Mouse (Mus musculus): ENCODE data around the gene Nt5dc1. TPM values are rescaled to one million over a fixed set of nuclear protein-coding genes. Genes with fewer than 3 reads are reported as not detected.
A peak's percentile ranks its signal among the peaks of the same experiment; 100 is the strongest.

Gene Nt5dc1
- polyA plus RNA-seq, 1 experiment from 2014 or later = 8.9 TPM

DNA sequence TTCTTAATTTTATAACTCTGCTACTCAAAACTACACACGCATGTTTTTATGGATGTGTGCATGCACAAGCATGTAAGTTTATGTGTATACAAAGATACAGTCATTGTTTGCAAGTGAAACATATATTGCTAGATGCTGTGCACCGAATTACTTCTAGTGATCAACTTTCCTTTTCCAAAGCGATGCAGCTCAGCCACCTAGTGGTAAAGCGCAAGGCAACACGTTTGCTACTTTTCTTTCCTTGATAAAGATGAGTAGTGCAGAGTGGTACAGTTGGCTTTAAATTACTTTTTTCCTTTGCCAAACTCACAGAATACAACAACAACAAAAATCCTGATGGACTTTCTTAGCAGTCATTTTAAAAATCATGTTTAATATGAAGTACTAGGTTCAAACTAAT is 50.2 kb downstream of the Nt5dc1 start:
- H3K4me3 ChIP-seq (replicated peaks) = no peak overlapping the region
- H3K27me3 ChIP-seq = no peaks in the 10 kb centered on the region
- no peak overlapping the region for H3K9ac ChIP-seq (replicated peaks)
- no peaks in the 10 kb centered on the region for H3K36me3 ChIP-seq
- H3K4me1 ChIP-seq (replicated peaks) = no peaks in the 10 kb centered on the region
- no peak overlapping the region for H3K27ac ChIP-seq
- no peaks in the 10 kb centered on the region for H3K9me3 ChIP-seq
- no peak overlapping the region for H3K4me2 ChIP-seq
- ATAC-seq (ENCODE audit: insufficient number of reproducible peaks, insufficient read depth, low FRiP score, low TSS enrichment, low read depth) = no peak
- WGBS = 75% methylated on average over 5 of the region's 5 CpGs

DNA sequence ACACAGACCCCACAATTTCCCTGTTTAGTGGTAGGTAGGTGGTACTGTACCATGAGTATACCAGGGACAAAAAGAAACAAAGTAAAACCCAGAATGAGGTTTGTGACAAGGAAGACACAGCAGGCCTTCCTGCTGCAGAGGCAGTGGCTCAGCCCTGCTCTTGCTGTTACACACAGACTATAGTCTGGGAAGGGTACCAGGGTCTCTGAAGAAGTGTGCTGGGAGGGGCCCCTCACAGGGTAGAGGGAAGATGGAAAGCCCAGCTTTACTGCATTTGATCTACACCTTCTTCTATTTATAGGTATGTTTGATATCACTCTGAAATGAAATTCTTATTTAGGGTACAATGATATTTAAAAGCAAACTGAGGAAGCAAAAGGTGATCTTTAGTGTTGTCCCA is 54.6 kb downstream of the Nt5dc1 start:
- H3K27ac ChIP-seq = no peak overlapping the region
- no peaks in the 10 kb centered on the region for H3K36me3 ChIP-seq
- H3K9me3 ChIP-seq = no peaks in the 10 kb centered on the region
- no peak for ATAC-seq (ENCODE audit: insufficient number of reproducible peaks, insufficient read depth, low FRiP score, low TSS enrichment, low read depth)
- no peak overlapping the region for H3K4me3 ChIP-seq (replicated peaks)
- no peaks in the 10 kb centered on the region for H3K27me3 ChIP-seq
- H3K4me2 ChIP-seq = no peak overlapping the region
- H3K4me1 ChIP-seq (replicated peaks) = no peaks in the 10 kb centered on the region
- no peak overlapping the region for H3K9ac ChIP-seq (replicated peaks)

DNA sequence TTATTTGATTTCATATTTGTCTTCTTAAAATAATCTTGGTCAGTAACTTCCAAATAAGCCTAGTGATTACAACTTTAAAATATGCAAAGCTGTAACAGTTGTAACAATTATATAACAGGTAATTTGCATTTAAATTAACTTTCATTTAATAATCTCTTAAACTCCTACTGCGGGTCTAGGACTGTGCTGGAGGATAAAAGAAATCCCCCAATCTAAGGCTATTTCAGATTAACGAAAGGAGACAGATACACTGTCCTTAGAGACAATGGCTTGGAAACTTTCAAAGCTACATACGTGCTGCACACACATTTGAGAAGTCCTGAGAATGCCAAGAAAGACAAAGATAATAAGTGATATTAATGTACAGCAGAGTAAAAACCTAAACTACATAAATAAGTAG is 60.1 kb downstream of the Nt5dc1 start:
- H3K27me3 ChIP-seq = no peaks in the 10 kb centered on the region
- H3K9ac ChIP-seq (replicated peaks) = no peak overlapping the region
- H3K9me3 ChIP-seq = no peaks in the 10 kb centered on the region
- no peak for ATAC-seq (ENCODE audit: insufficient number of reproducible peaks, insufficient read depth, low FRiP score, low TSS enrichment, low read depth)
- no peak overlapping the region for H3K4me3 ChIP-seq (replicated peaks)
- no peaks in the 10 kb centered on the region for H3K36me3 ChIP-seq
- no peaks in the 10 kb centered on the region for H3K4me1 ChIP-seq (replicated peaks)
- WGBS = 85% methylated on average over 3 of the region's 3 CpGs
- no peak overlapping the region for H3K27ac ChIP-seq
- no peak overlapping the region for H3K4me2 ChIP-seq

DNA sequence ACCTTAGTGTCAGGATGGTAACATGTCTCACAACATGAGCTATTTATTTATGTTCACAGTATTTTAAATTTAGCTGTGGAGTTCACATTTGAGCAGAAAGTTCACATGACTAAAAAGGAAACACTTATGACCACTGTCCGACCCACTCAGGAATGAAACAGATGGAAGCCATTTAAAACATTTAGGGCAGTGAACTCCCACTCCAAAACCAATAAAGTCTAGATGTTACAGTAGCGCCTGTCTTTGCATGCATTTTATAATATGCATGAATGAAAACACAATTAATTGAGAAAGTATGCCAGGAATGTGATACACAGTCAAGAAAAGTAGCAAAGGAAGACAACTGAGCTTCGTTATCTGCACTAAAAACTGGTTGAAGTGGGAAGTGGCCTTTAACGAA is 66.2 kb downstream of the Nt5dc1 start:
- no peaks in the 10 kb centered on the region for H3K36me3 ChIP-seq
- H3K27ac ChIP-seq = no peak overlapping the region
- no peaks in the 10 kb centered on the region for H3K9me3 ChIP-seq
- H3K27me3 ChIP-seq = no peaks in the 10 kb centered on the region
- H3K4me3 ChIP-seq (replicated peaks) = no peak overlapping the region
- H3K9ac ChIP-seq (replicated peaks) = no peak overlapping the region
- H3K4me2 ChIP-seq = no peak overlapping the region
- no peaks in the 10 kb centered on the region for H3K4me1 ChIP-seq (replicated peaks)
- no peak for ATAC-seq (ENCODE audit: insufficient number of reproducible peaks, insufficient read depth, low FRiP score, low TSS enrichment, low read depth)
- 80% methylated on average over 4 of the region's 4 CpGs for WGBS

DNA sequence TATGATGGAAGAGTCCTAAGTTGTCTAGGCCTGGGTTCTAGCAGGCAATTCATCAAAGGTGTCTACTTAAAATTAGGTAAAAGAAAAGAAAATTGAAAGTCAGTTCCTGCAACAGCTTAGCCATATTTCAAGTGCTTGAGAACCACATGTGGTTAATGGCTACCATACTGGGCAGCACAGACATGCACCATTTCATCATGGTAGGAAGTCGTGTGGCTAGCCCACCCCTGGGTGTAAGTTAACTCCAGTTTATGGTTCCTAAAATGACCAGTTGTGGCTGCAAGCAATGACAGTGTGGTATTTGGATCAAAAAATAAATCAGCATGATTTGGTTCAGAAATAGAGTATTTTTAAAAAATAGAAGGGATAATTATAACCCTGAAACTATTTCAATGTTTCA is 76.5 kb downstream of the Nt5dc1 start:
- Histone ChIP-seq H3K4me3 (replicated peaks) (no peak overlapping the region), H3K36me3 (no peaks in the 10 kb centered on the region), H3K4me1 (replicated peaks) (no peaks in the 10 kb centered on the region), H3K4me2 (no peak overlapping the region), H3K27ac (no peak overlapping the region), H3K9ac (replicated peaks) (no peak overlapping the region), H3K9me3 (no peaks in the 10 kb centered on the region), H3K27me3 (no peaks in the 10 kb centered on the region)
- ATAC-seq (ENCODE audit: insufficient number of reproducible peaks, insufficient read depth, low FRiP score, low TSS enrichment, low read depth) = no peak
- 39% methylated on average over 1 of the region's 1 CpGs for WGBS

- H3K4me1 ChIP-seq (replicated peaks) = no peaks in the 10 kb centered on the region
- H3K27ac ChIP-seq = no peak overlapping the region
- no peaks in the 10 kb centered on the region for H3K9me3 ChIP-seq
- no peak overlapping the region for H3K9ac ChIP-seq (replicated peaks)
- no peak overlapping the region for H3K4me3 ChIP-seq (replicated peaks)
- H3K4me2 ChIP-seq = no peak overlapping the region
- ATAC-seq (ENCODE audit: insufficient number of reproducible peaks, insufficient read depth, low FRiP score, low TSS enrichment, low read depth) = no peak
- 65% methylated on average over 6 of the region's 6 CpGs for WGBS
- no peaks in the 10 kb centered on the region for H3K27me3 ChIP-seq
- H3K36me3 ChIP-seq = no peaks in the 10 kb centered on the region
Observed at GRCm38 (mm10) chr10:34341014-34341413, 77.3 kb downstream of the Nt5dc1 start.

DNA sequence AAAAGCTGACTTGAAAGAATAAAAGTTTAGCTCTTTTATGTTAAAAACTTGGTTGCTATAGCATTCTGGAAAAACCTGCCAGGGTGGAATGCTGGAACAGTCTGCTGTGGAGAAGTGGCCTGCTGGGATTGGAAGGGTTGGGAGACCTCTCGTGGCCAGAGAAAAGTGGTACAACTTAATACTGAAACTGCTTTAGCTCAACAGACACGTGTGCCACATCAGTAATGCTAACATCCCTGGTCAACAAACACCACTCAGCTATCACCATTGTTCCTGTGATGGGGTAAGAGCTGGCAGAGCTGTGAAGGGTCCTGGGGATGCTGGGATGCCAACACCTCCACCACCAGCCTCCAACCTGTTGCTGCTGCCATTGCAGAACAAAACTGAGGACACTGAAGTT is 90.0 kb downstream of the Nt5dc1 start:
- Histone ChIP-seq H3K9ac (replicated peaks) (no peak overlapping the region), H3K4me1 (replicated peaks) (no peaks in the 10 kb centered on the region), H3K27ac (no peak overlapping the region), H3K27me3 (no peaks in the 10 kb centered on the region), H3K4me3 (replicated peaks) (no peak overlapping the region), H3K9me3 (no peaks in the 10 kb centered on the region), H3K36me3 (no peaks in the 10 kb centered on the region), H3K4me2 (no peak overlapping the region)
- peak; percentile 63; the same call in 1 of the 2 replicates for ATAC-seq (ENCODE audit: insufficient number of reproducible peaks, insufficient read depth, low FRiP score, low TSS enrichment, low read depth)
- 2% methylated on average over 2 of the region's 2 CpGs for WGBS

- WGBS = 65% methylated on average over 5 of the region's 5 CpGs
- no peaks in the 10 kb centered on the region for H3K9me3 ChIP-seq
- no peak overlapping the region for H3K27ac ChIP-seq
- ATAC-seq (ENCODE audit: insufficient number of reproducible peaks, insufficient read depth, low FRiP score, low TSS enrichment, low read depth) = no peak
- H3K27me3 ChIP-seq = no peaks in the 10 kb centered on the region
- no peak overlapping the region for H3K9ac ChIP-seq (replicated peaks)
- no peak overlapping the region for H3K4me3 ChIP-seq (replicated peaks)
- 0 out of 2 replicates have a peak, but pooled peaks cover under 1% of the 10 kb centered on the region for H3K36me3 ChIP-seq
- H3K4me2 ChIP-seq = no peak overlapping the region
- no peaks in the 10 kb centered on the region for H3K4me1 ChIP-seq (replicated peaks)
Observed at GRCm38 (mm10) chr10:34327144-34327543, 91.2 kb downstream of the Nt5dc1 start.

GRCm38 (mm10) chr10:34326701-34327100 is 91.7 kb downstream of the Nt5dc1 start:
- no peak for ATAC-seq (ENCODE audit: insufficient number of reproducible peaks, insufficient read depth, low FRiP score, low TSS enrichment, low read depth)
- no peaks in the 10 kb centered on the region for H3K4me1 ChIP-seq (replicated peaks)
- no peak overlapping the region for H3K4me3 ChIP-seq (replicated peaks)
- no peaks in the 10 kb centered on the region for H3K9me3 ChIP-seq
- WGBS = 25% methylated on average over 4 of the region's 4 CpGs
- H3K27ac ChIP-seq = no peak overlapping the region
- H3K36me3 ChIP-seq = 0 out of 2 replicates have a peak, but pooled peaks cover 4% of the 10 kb centered on the region
- H3K9ac ChIP-seq (replicated peaks) = no peak overlapping the region
- no peaks in the 10 kb centered on the region for H3K27me3 ChIP-seq
- no peak overlapping the region for H3K4me2 ChIP-seq

DNA sequence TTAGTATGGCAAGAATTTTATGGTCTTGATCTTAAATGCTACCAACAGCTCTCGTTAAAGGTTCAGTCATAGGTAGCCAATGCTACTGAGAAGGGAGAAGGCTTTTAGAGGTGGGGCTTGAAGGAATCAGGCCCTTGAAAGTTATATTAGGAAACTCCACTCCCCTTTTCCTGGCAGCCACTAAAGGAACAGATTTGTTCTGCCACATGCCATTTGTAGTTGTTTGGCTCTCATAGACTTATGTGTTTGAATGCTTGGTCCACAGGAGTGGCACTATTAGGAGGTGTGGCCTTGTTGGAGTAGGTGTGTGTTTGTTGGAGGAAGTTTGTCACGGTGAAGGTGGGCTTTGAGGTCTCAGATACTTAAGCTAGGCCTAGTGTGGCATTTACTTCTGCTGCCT is 97.5 kb downstream of the Nt5dc1 start:
- peaks cover 9% of the 10 kb centered on the region for H3K4me1 ChIP-seq (replicated peaks)
- H3K36me3 ChIP-seq = peaks cover 4% of the 10 kb centered on the region; the same call in 1 of the 2 replicates
- no peaks in the 10 kb centered on the region for H3K9me3 ChIP-seq
- 70% methylated on average over 2 of the region's 2 CpGs for WGBS
- no peak overlapping the region for H3K4me3 ChIP-seq (replicated peaks)
- no peak for ATAC-seq (ENCODE audit: insufficient number of reproducible peaks, insufficient read depth, low FRiP score, low TSS enrichment, low read depth)
- no peaks in the 10 kb centered on the region for H3K27me3 ChIP-seq
- no peak overlapping the region for H3K9ac ChIP-seq (replicated peaks)
- no peak overlapping the region for H3K4me2 ChIP-seq
- H3K27ac ChIP-seq = no peak overlapping the region

DNA sequence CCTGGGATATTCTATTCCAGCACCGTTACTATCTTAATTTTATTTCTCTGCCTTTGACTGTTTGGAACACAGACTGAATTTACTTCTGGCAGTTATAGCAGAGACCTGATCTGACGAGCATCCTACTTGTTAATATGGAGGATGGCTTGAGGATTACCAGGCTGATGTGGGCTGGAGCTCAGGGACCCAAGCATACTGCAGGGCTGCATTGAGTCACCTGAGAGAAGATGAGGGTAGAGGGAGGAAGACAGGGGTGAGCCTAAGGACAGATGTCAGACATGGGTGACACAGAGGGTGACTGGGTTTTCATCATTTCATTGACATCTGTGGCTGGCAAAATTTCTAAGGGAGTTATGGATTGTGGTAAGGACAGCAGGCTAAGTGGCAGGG is 101.1 kb downstream of the Nt5dc1 start:
- no peak overlapping the region for H3K9ac ChIP-seq (replicated peaks)
- H3K27ac ChIP-seq = no peak overlapping the region
- H3K4me2 ChIP-seq = no peak overlapping the region

GRCm38 (mm10) chr10:34316571-34317216 is 101.7 kb downstream of the Nt5dc1 start:
- peak overlapping the region; percentile 13; the same call in 1 of the 2 replicates for H3K4me2 ChIP-seq
- no peak overlapping the region for H3K4me3 ChIP-seq (replicated peaks)
- H3K4me1 ChIP-seq (replicated peaks) = peaks cover 9% of the 10 kb centered on the region
- H3K36me3 ChIP-seq = peaks cover 4% of the 10 kb centered on the region; the same call in 1 of the 2 replicates
- no peak overlapping the region for H3K9ac ChIP-seq (replicated peaks)
- WGBS = 4% methylated on average over 3 of the region's 3 CpGs
- no peaks in the 10 kb centered on the region for H3K9me3 ChIP-seq
- H3K27me3 ChIP-seq = no peaks in the 10 kb centered on the region
- peak; percentile 68 for ATAC-seq (ENCODE audit: insufficient number of reproducible peaks, insufficient read depth, low FRiP score, low TSS enrichment, low read depth)
- no peak overlapping the region for H3K27ac ChIP-seq

More for the DNA sequence above, 101.1 kb downstream of the Nt5dc1 start:
- 0 out of 2 replicates have a peak, but pooled peaks have one; percentile 28 for ATAC-seq (ENCODE audit: insufficient number of reproducible peaks, insufficient read depth, low FRiP score, low TSS enrichment, low read depth)
- H3K4me1 ChIP-seq (replicated peaks) = peaks cover 9% of the 10 kb centered on the region
- no peaks in the 10 kb centered on the region for H3K9me3 ChIP-seq
- no peak overlapping the region for H3K4me3 ChIP-seq (replicated peaks)
- 19% methylated on average over 2 of the region's 2 CpGs for WGBS
- peaks cover 4% of the 10 kb centered on the region; the same call in 1 of the 2 replicates for H3K36me3 ChIP-seq
- H3K27me3 ChIP-seq = no peaks in the 10 kb centered on the region
